Mouse (Mus musculus) central nervous system, embryonic 14 days (tissue): Measurements from ENCODE around the gene Gm8362. TPM values are rescaled to one million over a fixed set of nuclear protein-coding genes. Genes with fewer than 3 reads are reported as not detected.

ENCODE experiments used
- polyA plus RNA-seq: library from polyadenylated mRNA; depleted of rRNA; stranded (reverse); fragments of >200 nt; gene quantifications from 2 replicates; pipeline ENCODE4 v1.2.3, GENCODE M21; 2012; rRNA removed

Gene Gm8362
- polyA plus RNA-seq, result 0.04 TPM in 1 of 2 replicates, not detected in the other

GRCm38 (mm10) chr14:6774311-6774710 is at the start of gene Gm8362:
Gm8362 (minus strand) TSS chr14:6774411.

DNA sequence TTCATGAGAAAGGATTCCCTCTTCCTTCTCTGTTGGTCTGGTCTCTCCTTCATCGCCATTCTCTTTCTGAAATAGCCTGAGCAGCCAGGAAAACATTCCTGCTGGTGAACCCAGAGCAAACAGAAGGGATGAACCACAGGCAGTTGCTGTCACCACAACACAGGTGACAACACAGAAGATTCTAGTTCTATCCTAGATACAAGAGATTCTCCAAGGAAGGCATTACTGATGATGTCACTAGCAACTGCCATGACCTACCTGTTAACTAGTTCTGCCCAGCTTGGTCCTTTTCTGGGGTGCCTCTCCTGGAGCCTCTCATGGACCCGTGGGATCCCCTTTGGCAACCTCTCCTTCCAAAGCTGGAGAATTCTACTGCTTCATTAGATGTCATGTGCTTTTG is 32.0 kb downstream of the Gm8362 start, which contains the start of gene Gm3636:
TSS of gene Gm3636 (minus strand) at position 101 of the 400 bp plus-strand sequence.

DNA sequence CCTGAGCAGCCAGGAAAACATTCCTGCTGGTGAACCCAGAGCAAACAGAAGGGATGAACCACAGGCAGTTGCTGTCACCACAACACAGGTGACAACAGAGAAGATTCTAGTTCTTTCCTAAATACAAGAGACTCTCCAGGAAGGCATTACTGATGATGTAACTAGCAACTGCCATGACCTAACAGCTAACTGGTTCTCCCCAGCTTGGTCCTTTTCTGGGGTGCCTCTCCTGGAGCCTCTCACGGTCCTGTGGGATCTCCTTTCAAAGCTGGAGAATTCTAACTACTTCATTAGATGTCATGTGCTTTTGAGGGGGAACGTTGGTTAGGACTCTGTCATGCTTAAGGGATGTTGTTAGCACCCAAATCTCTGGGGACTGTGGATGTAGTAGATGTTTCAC is 54.1 kb downstream of the Gm8362 start, which contains the start of gene Gm8050:
TSS of gene Gm8050 (minus strand) at position 101 of the 400 bp plus-strand sequence.

Other genes starting within 250 kb of the Gm8362 start
- not detected in 2 replicates for gene Gm8356, start 237.1 kb downstream of the Gm8362 start, polyA plus RNA-seq
- 0.96 and 1.0 TPM in 2 replicates for gene Gm3629, start 183.8 kb downstream of the Gm8362 start, polyA plus RNA-seq
- 0.71 and 0.80 TPM in 2 replicates for gene Gm3460, start 152.0 kb downstream of the Gm8362 start, polyA plus RNA-seq
- not detected in 2 replicates for gene Gm10251, start 90.2 kb downstream of the Gm8362 start, polyA plus RNA-seq
- gene Gm8050, start 54.2 kb downstream of the Gm8362 start, polyA plus RNA-seq, result 0.05 TPM in 1 of 2 replicates, not detected in the other
- gene Gm3636, start 32.1 kb downstream of the Gm8362 start, polyA plus RNA-seq, result 25.1 and 27.1 TPM in 2 replicates
- gene Gm3642, start 65.9 kb upstream of the Gm8362 start, polyA plus RNA-seq, result not detected in 2 replicates
- gene Gm3667, start 115.6 kb upstream of the Gm8362 start, polyA plus RNA-seq, result 7.7 and 8.2 TPM in 2 replicates
- gene Gm6356, start 199.4 kb upstream of the Gm8362 start, polyA plus RNA-seq, result not detected in 2 replicates